Mouse (Mus musculus) C2C12 (cell line): ENCODE measurements around the gene Brpf3. TPM values are rescaled to one million over a fixed set of nuclear protein-coding genes. Genes with fewer than 3 reads are reported as not detected.

Experiments used
- H3K27me3 ChIP-seq: one replicate; pipeline ENCODE4 v1.6.1; 2011; ENCODE audit not compliant: control insufficient read depth, insufficient read depth, insufficient read length
- H3K36me3 ChIP-seq: one replicate; pipeline ENCODE4 v1.6.1; 2011; ENCODE audit not compliant: control insufficient read depth, insufficient read depth
- H3K4me3 ChIP-seq: one replicate; pipeline ENCODE4 v1.5.1; 2011; ENCODE audit warnings: mild to moderate bottlenecking, control low read depth; ENCODE audit not compliant: poor library complexity, insufficient read depth, severe bottlenecking
- H3K79me2 ChIP-seq: one replicate; pipeline ENCODE4 v1.6.1; 2011; ENCODE audit not compliant: control insufficient read depth, insufficient read depth
- H3K79me3 ChIP-seq: one replicate; pipeline ENCODE4 v1.6.1; 2011; ENCODE audit warnings: low read depth, control low read depth
- H3ac ChIP-seq: one replicate; pipeline ENCODE3; 2011; ENCODE audit warnings: low read depth; ENCODE audit not compliant: control insufficient read depth, insufficient read length
- CEBPB ChIP-seq: IDR thresholded peaks from one replicate; pipeline ENCODE4 v1.6.1; 2011; ENCODE audit warnings: low read depth, mild to moderate bottlenecking, control low read depth, moderate library complexity
- CTCF ChIP-seq: IDR thresholded peaks from one replicate; pipeline ENCODE4 v1.5.1; 2011; ENCODE audit not compliant: control insufficient read depth, insufficient read depth, insufficient read length
- FOSL1 ChIP-seq: IDR thresholded peaks from one replicate; pipeline ENCODE4 v1.8.0; 2011; ENCODE audit warnings: mild to moderate bottlenecking, low read length; ENCODE audit not compliant: poor library complexity, insufficient read depth, severe bottlenecking
- MAX ChIP-seq: IDR thresholded peaks from one replicate; pipeline ENCODE4 v1.6.1; 2011; ENCODE audit warnings: mild to moderate bottlenecking, control low read depth
- MYOD1 ChIP-seq: IDR thresholded peaks from one replicate; pipeline ENCODE4 v1.6.1; 2011; ENCODE audit warnings: low read depth; ENCODE audit not compliant: control insufficient read depth, insufficient read length
- MYOG ChIP-seq: IDR thresholded peaks from one replicate; pipeline ENCODE4 v1.6.1; 2011; ENCODE audit not compliant: control insufficient read depth, insufficient read length; ENCODE audit errors: extremely low read depth
- USF1 ChIP-seq: IDR thresholded peaks from one replicate; pipeline ENCODE4 v1.6.1; 2011; ENCODE audit warnings: low read depth, mild to moderate bottlenecking, control low read depth, moderate library complexity
- polyA plus RNA-seq: library from polyadenylated mRNA; unstranded; fragments of >200 nt; fragmentation: generic; extraction: Trizol; gene quantifications from one replicate; pipeline ENCODE4 v1.2.1, GENCODE M21; 2012; ENCODE audit warnings: missing spikeins

The Brpf3 gene
- polyA plus RNA-seq, 1 experiment: 10.8 TPM

DNA sequence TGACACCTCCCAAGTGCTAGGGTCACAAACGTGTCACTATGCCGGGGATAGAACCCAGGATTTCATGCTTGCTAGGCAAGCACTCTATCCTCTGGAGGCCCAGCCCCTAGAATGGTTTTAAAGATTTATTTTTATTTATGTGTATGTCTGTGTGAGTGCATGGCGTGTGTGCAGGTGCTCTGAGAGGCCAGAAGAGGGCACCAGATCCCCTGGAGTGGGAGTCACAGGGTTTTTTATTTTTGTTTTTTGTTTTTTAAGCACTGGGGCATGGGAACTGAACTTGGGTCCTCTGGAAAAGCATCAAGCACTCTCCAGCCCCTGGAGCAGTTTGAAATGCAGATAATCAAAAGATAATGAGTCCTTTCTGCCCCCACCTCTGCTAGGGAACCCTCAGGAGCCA is 24.1 kb upstream of the Brpf3 start:
- no peaks in the 10 kb centered on the region for H3K36me3 ChIP-seq
- no peak overlapping the region for H3K4me3 ChIP-seq
- H3K79me3 ChIP-seq: no peaks in the 10 kb centered on the region
- H3K79me2 ChIP-seq: no peaks in the 10 kb centered on the region
- no peak overlapping the region for H3ac ChIP-seq
- H3K27me3 ChIP-seq: no peaks in the 10 kb centered on the region
- TF ChIP-seq CEBPB (no peak), FOSL1 (no peak), MYOG (no peak), CTCF (no peak), MYOD1 (no peak), USF1 (no peak), MAX (no peak)

DNA sequence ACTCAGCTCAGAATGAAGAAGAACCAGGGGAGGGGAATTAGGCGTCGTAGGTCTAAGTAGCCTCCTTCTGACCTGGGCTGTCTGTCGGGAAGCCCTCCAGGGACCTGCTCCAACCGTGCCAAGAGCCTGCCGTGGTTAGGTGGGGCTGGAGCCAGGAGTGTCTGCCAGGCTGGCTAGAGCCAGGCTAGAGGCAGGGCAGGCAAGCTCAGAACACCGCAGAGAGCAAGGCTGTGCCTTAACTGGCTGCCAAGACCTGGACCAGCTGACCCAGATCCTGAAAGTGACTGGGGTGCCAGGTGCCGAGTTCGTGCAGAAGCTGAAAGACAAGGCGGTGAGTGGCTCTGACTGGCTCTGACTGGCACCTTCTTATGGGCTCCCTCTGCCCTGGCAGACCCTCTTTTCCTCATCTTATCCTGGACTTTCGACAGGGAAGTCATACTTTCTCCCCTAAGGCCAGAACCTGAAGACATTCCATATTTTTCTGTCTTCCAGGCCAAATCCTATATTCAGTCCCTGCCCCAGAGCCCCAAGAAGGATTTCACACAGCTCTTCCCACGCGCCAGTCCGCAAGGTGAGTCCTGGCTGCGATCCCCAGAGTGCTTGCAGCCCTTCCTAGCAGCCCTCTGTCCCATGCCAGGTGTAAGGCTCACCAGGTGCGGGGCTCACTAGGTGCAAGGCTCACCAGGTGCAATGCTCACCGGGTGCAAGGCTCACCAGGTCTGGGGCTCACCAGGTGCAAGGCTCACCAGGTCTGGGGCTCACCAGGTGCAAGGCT is 23.5 kb upstream of the Brpf3 start:
- TF ChIP-seq MAX (no peak), CTCF (no peak), MYOD1 (no peak), MYOG (no peak), CEBPB (no peak), USF1 (no peak), FOSL1 (no peak)
- no peak overlapping the region for H3ac ChIP-seq
- H3K79me2 ChIP-seq: no peaks in the 10 kb centered on the region
- H3K27me3 ChIP-seq: no peaks in the 10 kb centered on the region
- no peaks in the 10 kb centered on the region for H3K79me3 ChIP-seq
- H3K36me3 ChIP-seq: no peaks in the 10 kb centered on the region
- H3K4me3 ChIP-seq: no peak overlapping the region

DNA sequence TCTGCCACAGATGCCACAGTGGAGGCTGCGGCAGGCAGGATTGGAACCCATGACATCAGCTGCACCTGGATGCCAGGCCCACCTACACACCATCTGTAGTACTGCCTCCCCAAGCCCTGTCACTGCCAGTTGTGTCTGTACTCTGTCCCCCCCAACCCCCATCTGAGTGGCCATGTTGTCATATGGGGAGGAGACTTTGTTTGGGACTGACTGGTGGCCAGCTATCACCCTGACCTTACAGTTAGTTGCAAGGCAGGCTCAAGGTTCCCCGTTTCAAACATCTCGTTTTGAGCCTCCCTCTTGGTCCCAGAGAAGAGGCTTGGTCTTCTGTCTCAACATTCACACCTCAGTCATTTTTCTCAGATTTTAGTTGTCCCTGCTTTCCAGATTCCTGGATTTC is 21.2 kb upstream of the Brpf3 start:
- no peak overlapping the region for H3ac ChIP-seq
- H3K79me2 ChIP-seq: no peaks in the 10 kb centered on the region
- H3K4me3 ChIP-seq: no peak overlapping the region
- no peak for TF ChIP-seq MYOD1
- no peak for TF ChIP-seq MYOG
- no peak for TF ChIP-seq CEBPB
- no peak for TF ChIP-seq USF1
- no peak for TF ChIP-seq FOSL1
- no peak for TF ChIP-seq CTCF
- H3K79me3 ChIP-seq: no peaks in the 10 kb centered on the region
- no peaks in the 10 kb centered on the region for H3K27me3 ChIP-seq
- no peaks in the 10 kb centered on the region for H3K36me3 ChIP-seq

DNA sequence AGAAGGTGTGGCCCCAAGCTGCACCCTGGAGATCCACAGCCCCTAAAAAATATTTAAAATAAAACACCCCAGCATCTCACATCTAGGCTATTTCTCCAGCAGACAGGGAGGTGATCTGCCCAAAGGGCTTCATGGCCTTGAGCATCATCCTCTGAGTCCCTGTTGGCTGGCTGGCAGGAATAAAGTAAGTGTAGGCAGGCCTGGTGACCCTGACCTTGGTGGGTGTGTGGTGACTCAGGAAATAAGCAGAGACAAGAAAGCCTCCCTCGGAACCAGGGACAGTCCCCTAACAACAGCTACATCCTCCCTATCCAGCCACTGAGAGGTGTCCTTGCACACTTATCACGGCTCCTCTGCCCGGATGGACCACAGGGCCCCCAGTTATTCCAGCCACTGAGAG is 20.1 kb upstream of the Brpf3 start:
- H3K36me3 ChIP-seq: no peaks in the 10 kb centered on the region
- TF ChIP-seq CTCF (no peak), CEBPB (no peak), USF1 (no peak), FOSL1 (no peak), MAX (no peak)
- no peaks in the 10 kb centered on the region for H3K79me2 ChIP-seq
- H3ac ChIP-seq: no peak overlapping the region
- H3K4me3 ChIP-seq: no peak overlapping the region
- no peaks in the 10 kb centered on the region for H3K79me3 ChIP-seq
- H3K27me3 ChIP-seq: no peaks in the 10 kb centered on the region

DNA sequence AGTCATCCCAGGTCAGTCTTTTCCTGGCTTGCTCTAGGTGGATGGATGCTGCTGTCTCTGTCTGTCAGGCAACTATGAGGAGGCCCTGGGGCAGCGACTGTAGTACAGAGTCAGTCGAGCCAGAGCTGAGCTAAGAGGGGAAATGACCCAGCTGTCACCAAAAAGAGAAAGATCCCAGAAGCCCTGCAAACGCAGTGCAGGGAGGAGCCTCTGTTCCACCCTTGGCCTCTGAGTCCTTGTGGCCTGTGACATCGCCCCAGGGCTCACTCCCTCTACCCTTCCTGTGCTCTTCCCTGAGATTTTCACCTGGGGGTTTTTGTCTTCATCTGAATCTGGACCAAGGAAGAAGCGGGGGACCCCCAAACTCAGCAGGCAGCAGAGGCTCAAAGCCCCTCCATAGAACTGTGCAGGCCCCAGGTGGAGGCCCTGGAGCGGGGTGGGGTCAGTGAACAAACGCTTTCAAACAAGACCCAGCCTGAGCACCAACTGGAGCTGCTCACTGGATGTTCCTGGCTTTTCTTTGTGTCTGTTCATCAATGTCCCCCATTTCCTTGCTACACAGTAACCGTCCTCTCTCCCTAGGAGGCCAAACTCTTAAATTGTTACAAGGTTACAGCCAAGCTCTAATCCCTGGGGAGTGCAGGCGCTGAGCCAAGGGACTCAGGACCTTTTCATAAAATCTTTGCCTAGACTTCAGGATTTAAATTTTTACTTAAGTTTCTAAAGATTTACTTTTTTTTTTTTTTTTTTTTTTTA is 19.4 kb upstream of the Brpf3 start:
- no peaks in the 10 kb centered on the region for H3K79me3 ChIP-seq
- H3ac ChIP-seq: no peak overlapping the region
- no peaks in the 10 kb centered on the region for H3K27me3 ChIP-seq
- H3K4me3 ChIP-seq: no peak overlapping the region
- no peaks in the 10 kb centered on the region for H3K79me2 ChIP-seq
- TF ChIP-seq FOSL1: no peak
- no peak for TF ChIP-seq CTCF
- TF ChIP-seq USF1: no peak
- TF ChIP-seq MYOD1: no peak
- TF ChIP-seq CEBPB: no peak
- TF ChIP-seq MAX: no peak
- TF ChIP-seq MYOG: no peak
- H3K36me3 ChIP-seq: no peaks in the 10 kb centered on the region

DNA sequence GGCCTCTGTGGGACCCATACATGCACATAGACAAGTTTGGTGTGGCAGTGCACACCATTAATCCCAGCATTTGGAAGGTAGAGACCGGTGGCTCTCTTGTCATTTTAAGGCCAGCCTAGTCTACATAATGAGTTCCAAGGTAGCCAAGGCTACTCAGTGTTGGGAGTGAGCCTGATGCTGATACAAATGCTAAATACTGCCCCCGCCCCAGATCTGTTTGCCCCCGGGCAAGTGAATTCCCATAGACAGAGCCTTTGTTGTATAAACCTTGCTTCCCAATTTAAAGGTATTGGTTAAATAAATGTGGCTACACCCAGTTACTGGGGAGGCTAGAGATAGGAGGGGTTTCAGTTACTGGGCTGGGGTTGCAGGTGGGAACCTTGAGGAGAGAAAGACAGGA is 15.9 kb upstream of the Brpf3 start:
- Histone ChIP-seq H3K36me3 (no peaks in the 10 kb centered on the region), H3K4me3 (no peak overlapping the region), H3K79me2 (no peaks in the 10 kb centered on the region), H3ac (no peak overlapping the region), H3K79me3 (no peaks in the 10 kb centered on the region), H3K27me3 (no peaks in the 10 kb centered on the region)
- TF ChIP-seq CTCF: no peak
- TF ChIP-seq USF1: no peak
